Mouse (Mus musculus): ENCODE data around the gene Klf12. TPM values are rescaled to one million over a fixed set of nuclear protein-coding genes. Genes with fewer than 3 reads are reported as not detected.
A peak's percentile ranks its signal among the peaks of the same experiment; 100 is the strongest.

The Klf12 gene
- polyA plus RNA-seq, 1 experiment from 2014 or later: 3.1 TPM

DNA sequence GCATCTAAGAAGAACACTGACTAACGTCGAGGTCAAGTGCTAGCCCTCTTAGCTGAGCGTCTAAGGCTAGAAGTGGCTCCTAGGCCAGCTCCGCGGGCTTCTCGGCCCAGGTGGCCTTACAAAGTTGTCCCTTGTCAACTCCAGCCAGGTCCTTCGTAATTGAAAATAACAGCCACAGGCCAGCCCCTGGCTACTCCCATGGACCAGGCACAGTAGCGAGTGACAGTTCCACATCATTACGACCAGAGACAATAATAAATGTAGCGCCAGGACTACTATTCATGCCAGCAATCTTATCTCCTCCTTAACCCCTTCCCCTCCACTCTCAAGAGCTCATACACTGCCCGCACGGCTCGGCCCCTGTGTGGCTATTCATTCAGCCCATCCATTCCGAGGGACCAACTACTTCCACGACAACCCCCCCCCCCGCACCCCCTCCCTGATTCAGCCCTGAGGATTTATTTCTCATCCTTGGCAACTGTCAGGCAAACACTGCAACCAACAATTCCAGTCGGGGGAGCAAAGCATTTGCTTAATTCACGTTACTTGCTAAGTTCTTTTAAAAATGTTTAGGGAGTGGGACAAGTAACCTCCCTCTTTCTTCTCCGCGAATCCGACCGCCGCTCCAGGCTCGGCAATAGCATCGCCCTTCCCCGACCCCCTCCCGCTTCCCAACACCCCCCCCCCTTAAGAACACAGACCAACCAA, 914 bp downstream of the Klf12 start:
- Histone ChIP-seq H3K9me3 (ENCODE audit: control insufficient read depth) (no peaks in the 10 kb centered on the region), H3K4me3 (ENCODE audit: low read depth, low read length) (peak overlapping the region; percentile 70), H3K36me3 (ENCODE audit: control insufficient read depth, insufficient read depth) (no peaks in the 10 kb centered on the region), H3K4me2 (replicated peaks; ENCODE audit: low read depth) (peak overlapping the region; percentile 100), H3K9ac (ENCODE audit: low read depth, low read length) (peak overlapping the region; percentile 40; the same call in 1 of the 2 replicates), H3K27me3 (replicated peaks; ENCODE audit: control insufficient read depth, insufficient read depth, low read length) (no peaks in the 10 kb centered on the region), H3K4me1 (replicated peaks; ENCODE audit: control insufficient read depth, insufficient read depth, low read length) (peaks cover 3% of the 10 kb centered on the region; the same call in 1 of the 2 replicates), H3K27ac (ENCODE audit: low read depth, low read length) (no peak overlapping the region)
- WGBS: under 1% methylated on average over 27 of the region's 27 CpGs
- TF ChIP-seq CTCF (IDR thresholded peaks at IDR 0.05; ENCODE audit: low read depth): no peak
- no peak for ATAC-seq

DNA sequence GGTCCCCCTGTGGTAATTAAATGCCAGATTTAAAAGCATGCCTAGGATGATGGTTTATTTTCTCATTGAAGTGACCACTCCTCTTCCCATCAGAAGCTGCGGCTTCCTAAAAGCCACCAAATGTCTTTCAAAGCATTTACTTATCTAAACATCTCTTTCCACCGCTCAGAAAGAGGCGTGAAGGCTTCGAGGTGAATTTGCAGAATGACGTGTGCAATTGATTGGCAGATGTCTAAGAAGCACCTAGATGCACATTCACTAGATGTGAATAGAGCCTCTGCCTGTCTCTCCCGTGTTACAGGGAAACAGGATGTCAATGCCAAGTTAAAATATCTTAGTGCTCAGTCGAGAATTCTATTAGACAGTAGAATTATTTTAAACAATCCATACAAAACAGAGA, 1.8 kb downstream of the Klf12 start:
- H3K4me1 ChIP-seq (replicated peaks; ENCODE audit: control insufficient read depth, insufficient read depth, low read length): peaks cover 3% of the 10 kb centered on the region; the same call in 1 of the 2 replicates
- H3K36me3 ChIP-seq (ENCODE audit: control insufficient read depth, insufficient read depth): no peaks in the 10 kb centered on the region
- no peak overlapping the region for H3K27ac ChIP-seq (ENCODE audit: low read depth, low read length)
- H3K27me3 ChIP-seq (replicated peaks; ENCODE audit: control insufficient read depth, insufficient read depth, low read length): no peaks in the 10 kb centered on the region
- no peak for TF ChIP-seq CTCF (IDR thresholded peaks at IDR 0.05; ENCODE audit: low read depth)
- no peaks in the 10 kb centered on the region for H3K9me3 ChIP-seq (ENCODE audit: control insufficient read depth)
- WGBS: 14% methylated on average over 7 of the region's 7 CpGs
- H3K9ac ChIP-seq (ENCODE audit: low read depth, low read length): no peak overlapping the region
- peak overlapping the region; percentile 100 for H3K4me2 ChIP-seq (replicated peaks; ENCODE audit: low read depth)
- ATAC-seq: no peak
- H3K4me3 ChIP-seq (ENCODE audit: low read depth, low read length): peak overlapping the region; percentile 70; the same call in 1 of the 2 replicates

DNA sequence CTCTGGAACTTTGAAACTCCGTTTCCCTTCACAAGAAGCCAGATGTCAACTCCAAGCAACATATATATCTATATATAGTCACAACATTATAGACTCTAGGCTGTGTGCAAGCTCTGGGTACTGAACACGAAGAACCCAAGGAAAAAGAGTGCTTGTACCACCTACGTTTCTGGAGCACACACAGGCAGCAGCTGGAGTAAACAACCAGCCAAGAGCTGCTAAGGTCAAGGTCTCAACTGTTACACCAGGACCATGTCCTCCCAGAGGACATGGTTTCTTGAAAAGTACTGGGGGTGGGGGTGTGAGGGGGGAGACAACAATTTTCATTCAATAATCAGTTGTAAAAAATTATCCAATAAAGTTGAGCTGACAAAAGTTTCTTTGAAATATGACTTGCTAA, 2.7 kb downstream of the Klf12 start:
- Histone ChIP-seq H3K27me3 (replicated peaks; ENCODE audit: control insufficient read depth, insufficient read depth, low read length) (no peaks in the 10 kb centered on the region), H3K9ac (ENCODE audit: low read depth, low read length) (no peak overlapping the region), H3K4me3 (ENCODE audit: low read depth, low read length) (no peak overlapping the region), H3K4me1 (replicated peaks; ENCODE audit: control insufficient read depth, insufficient read depth, low read length) (peaks cover 3% of the 10 kb centered on the region; the same call in 1 of the 2 replicates), H3K36me3 (ENCODE audit: control insufficient read depth, insufficient read depth) (no peaks in the 10 kb centered on the region), H3K27ac (ENCODE audit: low read depth, low read length) (no peak overlapping the region), H3K9me3 (ENCODE audit: control insufficient read depth) (no peaks in the 10 kb centered on the region), H3K4me2 (replicated peaks; ENCODE audit: low read depth) (no peak overlapping the region)
- ATAC-seq: no peak
- 28% methylated on average over 3 of the region's 3 CpGs for WGBS
- TF ChIP-seq CTCF (IDR thresholded peaks at IDR 0.05; ENCODE audit: low read depth): no peak

DNA sequence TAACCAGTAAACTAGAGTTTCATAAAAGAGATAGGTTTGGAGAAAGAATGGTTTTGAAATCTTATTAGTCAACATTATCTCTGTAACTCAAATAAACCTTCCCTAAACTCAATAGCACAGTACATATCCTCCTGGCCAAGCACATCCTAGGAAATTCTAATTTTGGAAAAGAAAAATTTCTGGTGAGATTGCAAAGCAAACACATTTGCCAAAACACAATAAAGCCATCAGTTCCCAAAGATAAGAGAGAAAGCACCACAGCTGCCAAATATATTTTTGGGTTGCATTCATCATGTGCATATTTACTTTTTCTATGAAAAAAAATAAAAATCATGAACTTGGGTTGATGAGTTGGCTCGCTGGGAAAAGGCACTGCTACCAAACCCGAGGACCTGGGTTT, 10.3 kb downstream of the Klf12 start:
- Histone ChIP-seq H3K9me3 (ENCODE audit: control insufficient read depth) (no peaks in the 10 kb centered on the region), H3K4me2 (replicated peaks; ENCODE audit: low read depth) (no peak overlapping the region), H3K36me3 (ENCODE audit: control insufficient read depth, insufficient read depth) (no peaks in the 10 kb centered on the region), H3K27me3 (replicated peaks; ENCODE audit: control insufficient read depth, insufficient read depth, low read length) (no peaks in the 10 kb centered on the region), H3K27ac (ENCODE audit: low read depth, low read length) (no peak overlapping the region), H3K4me1 (replicated peaks; ENCODE audit: control insufficient read depth, insufficient read depth, low read length) (no peaks in the 10 kb centered on the region), H3K9ac (ENCODE audit: low read depth, low read length) (no peak overlapping the region), H3K4me3 (ENCODE audit: low read depth, low read length) (no peak overlapping the region)
- no peak for TF ChIP-seq CTCF (IDR thresholded peaks at IDR 0.05; ENCODE audit: low read depth)
- WGBS: 80% methylated on average over 2 of the region's 2 CpGs
- no peak for ATAC-seq

DNA sequence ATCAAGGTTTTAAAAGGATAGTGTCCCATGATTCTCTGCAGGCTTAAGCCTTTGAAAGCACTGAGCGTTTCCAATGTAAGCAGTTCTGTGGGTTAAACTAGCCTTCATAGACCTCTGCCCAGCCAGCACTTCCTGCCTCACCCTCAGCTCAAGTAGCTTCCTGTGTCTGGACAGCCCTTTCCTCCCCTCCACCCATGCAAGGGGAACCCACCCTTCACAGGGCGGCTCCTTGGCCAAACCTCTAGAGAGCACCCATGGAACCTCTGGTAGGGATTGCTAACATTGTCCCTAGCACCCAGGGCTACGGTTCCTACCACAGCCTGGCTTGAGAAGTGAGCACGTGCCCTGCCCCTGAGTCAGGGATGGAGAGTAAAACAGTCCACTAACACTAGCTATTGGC, 23.9 kb downstream of the Klf12 start:
- Histone ChIP-seq H3K4me2 (replicated peaks; ENCODE audit: low read depth) (no peak overlapping the region), H3K27me3 (replicated peaks; ENCODE audit: control insufficient read depth, insufficient read depth, low read length) (no peaks in the 10 kb centered on the region), H3K9me3 (ENCODE audit: control insufficient read depth) (no peaks in the 10 kb centered on the region), H3K36me3 (ENCODE audit: control insufficient read depth, insufficient read depth) (no peaks in the 10 kb centered on the region), H3K27ac (ENCODE audit: low read depth, low read length) (no peak overlapping the region), H3K4me1 (replicated peaks; ENCODE audit: control insufficient read depth, insufficient read depth, low read length) (no peaks in the 10 kb centered on the region), H3K9ac (ENCODE audit: low read depth, low read length) (no peak overlapping the region), H3K4me3 (ENCODE audit: low read depth, low read length) (no peak overlapping the region)
- no peak for ATAC-seq
- WGBS: 69% methylated on average over 4 of the region's 4 CpGs
- TF ChIP-seq CTCF (IDR thresholded peaks at IDR 0.05; ENCODE audit: low read depth): no peak

DNA sequence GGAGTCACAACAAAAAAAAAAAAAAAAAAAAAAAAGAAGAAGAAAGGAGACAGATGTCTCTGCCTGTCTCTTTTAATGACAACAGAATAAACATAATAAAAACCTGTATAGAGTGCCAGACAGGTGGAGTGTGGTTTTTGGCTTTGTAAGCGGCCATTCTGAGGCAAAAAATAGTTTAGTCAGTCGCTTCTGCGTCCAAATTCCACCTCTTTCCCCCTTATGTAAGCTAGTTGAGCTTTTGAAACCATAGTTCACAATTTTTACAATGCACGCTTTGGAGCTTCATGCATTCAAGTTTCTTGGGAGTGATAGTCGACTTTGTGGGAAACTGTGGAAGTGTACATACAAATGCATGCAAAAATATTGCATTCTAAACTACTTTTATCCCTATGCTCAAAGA, 41.4 kb downstream of the Klf12 start:
- no peak overlapping the region for H3K9ac ChIP-seq (ENCODE audit: low read depth, low read length)
- H3K27me3 ChIP-seq (replicated peaks; ENCODE audit: control insufficient read depth, insufficient read depth, low read length): no peaks in the 10 kb centered on the region
- no peak overlapping the region for H3K27ac ChIP-seq (ENCODE audit: low read depth, low read length)
- no peaks in the 10 kb centered on the region for H3K9me3 ChIP-seq (ENCODE audit: control insufficient read depth)
- no peaks in the 10 kb centered on the region for H3K36me3 ChIP-seq (ENCODE audit: control insufficient read depth, insufficient read depth)
- no peak for ATAC-seq
- 88% methylated on average over 5 of the region's 5 CpGs for WGBS
- no peak for TF ChIP-seq CTCF (IDR thresholded peaks at IDR 0.05; ENCODE audit: low read depth)
- H3K4me1 ChIP-seq (replicated peaks; ENCODE audit: control insufficient read depth, insufficient read depth, low read length): no peaks in the 10 kb centered on the region
- no peak overlapping the region for H3K4me2 ChIP-seq (replicated peaks; ENCODE audit: low read depth)
- H3K4me3 ChIP-seq (ENCODE audit: low read depth, low read length): no peak overlapping the region
